In the genomic region with DNA sequence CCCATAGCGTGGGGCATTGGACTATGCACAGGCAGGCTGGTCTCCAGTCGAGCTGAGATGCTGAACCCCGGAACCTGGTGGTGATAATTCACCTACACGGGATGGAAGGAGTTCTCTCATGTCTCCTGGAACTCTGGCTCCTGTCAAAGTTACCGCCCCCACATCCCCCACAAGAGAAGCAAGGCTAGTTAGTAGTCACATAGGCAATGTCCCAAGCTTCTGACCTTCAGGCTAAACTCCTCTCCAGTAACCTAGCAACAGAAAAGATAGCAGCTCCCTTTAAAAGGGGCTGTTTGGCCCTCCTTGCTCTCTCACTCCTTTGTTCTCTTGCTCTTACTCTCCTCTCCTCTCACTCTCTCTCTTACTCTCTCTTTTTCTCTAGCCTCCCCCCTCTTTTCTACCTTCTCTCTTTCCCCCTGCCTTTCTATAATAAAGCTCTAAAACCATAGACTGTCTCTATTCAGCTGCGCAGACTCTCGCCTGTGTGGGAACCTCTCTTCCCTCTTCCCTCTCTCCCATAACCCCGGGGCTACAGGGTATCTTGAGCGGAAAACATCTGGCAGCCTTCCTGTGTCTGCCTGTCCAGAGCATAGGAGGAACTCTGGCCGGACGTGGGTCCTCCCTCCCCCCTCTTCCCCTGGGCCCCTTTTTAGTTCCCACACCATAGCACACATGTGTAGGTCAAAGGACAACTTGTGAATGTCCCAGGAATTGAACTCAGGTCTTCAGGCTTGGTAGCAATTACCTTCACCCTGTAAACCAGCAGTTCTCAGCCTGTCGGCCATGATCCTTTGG, we compare ENCODE assay signal across 23 mouse cellular contexts. TPM values are rescaled to one million over a fixed set of nuclear protein-coding genes. Genes with fewer than 3 reads are reported as not detected.
A peak's percentile ranks its signal among the peaks of the same experiment; 100 is the strongest.
DNase-seq lines count a peak whose midpoint lies in the region; ATAC-seq and TF ChIP-seq lines count a peak whose summit lies in the region.
"Had no signal": no experiment of that assay in that cellular context is flagged by ENCODE, and none has a peak within 500 bp of the region (broad histone marks: within the 10 kb centered on the region; RNA-seq: fewer than 3 reads in every experiment).

No protein-coding gene starts in this region.

- no peaks in the 10 kb centered on the region for H3K9me3 ChIP-seq in intestine, embryonic 14.5 days (ENCODE audit: control insufficient read depth, low read length)
- no peaks in the 10 kb centered on the region for H3K9me3 ChIP-seq in intestine, postnatal 0 days (ENCODE audit: control insufficient read depth)
- no peaks in the 10 kb centered on the region for H3K9me3 ChIP-seq in heart, embryonic 13.5 days
- H3K9me3 ChIP-seq: limb, embryonic 15.5 days; megakaryocyte, embryonic 14.5 days; neural tube, embryonic 15.5 days had no signal

- TF ChIP-seq POLR2A in heart, adult 2 months (IDR thresholded peaks at IDR 0.05; ENCODE audit: insufficient read depth, low read depth, low read length) = no peak

- H3K79me2 ChIP-seq in heart, adult 2 months (replicated peaks; ENCODE audit: control insufficient read depth, insufficient read depth, low read length) = no peaks in the 10 kb centered on the region

- intact Hi-C loops in heart, adult 2 months (cut with DNase I) = no loop called here
- intact Hi-C loops in heart, postnatal 36 days (cut with DNase I) = no loop called here

- 30% methylated on average over 12 of the region's 12 CpGs for WGBS in heart, adult 2 months
- WGBS in intestine, embryonic 14.5 days = 42% methylated on average over 12 of the region's 12 CpGs
- 53% methylated on average over 12 of the region's 12 CpGs for WGBS in intestine, postnatal 0 days
- 30% methylated on average over 12 of the region's 12 CpGs for whole genome bisulfite sequencing in heart, embryonic 13.5 days

- H3K36me3 ChIP-seq in heart, adult 2 months (ENCODE audit: control insufficient read depth, insufficient read depth, low read length) = no peaks in the 10 kb centered on the region
- no peaks in the 10 kb centered on the region for H3K36me3 ChIP-seq in intestine, embryonic 14.5 days (ENCODE audit: control insufficient read depth, insufficient read depth, low read length)
- H3K36me3 ChIP-seq in intestine, postnatal 0 days (ENCODE audit: control insufficient read depth, insufficient read depth) = no peaks in the 10 kb centered on the region
- no peaks in the 10 kb centered on the region for H3K36me3 ChIP-seq in heart, embryonic 13.5 days
- H3K36me3 ChIP-seq: limb, embryonic 15.5 days; neural tube, embryonic 15.5 days had no signal

- 0 out of 2 replicates have a peak, but pooled peaks cover 1% of the 10 kb centered on the region for H3K4me1 ChIP-seq in heart, adult 2 months (ENCODE audit: control insufficient read depth, insufficient read depth, low read length)
- H3K4me1 ChIP-seq in intestine, embryonic 14.5 days (replicated peaks; ENCODE audit: control insufficient read depth, insufficient read depth, low read length) = no peaks in the 10 kb centered on the region
- H3K4me1 ChIP-seq in intestine, postnatal 0 days (replicated peaks; ENCODE audit: control insufficient read depth, insufficient read depth, low read length) = no peaks in the 10 kb centered on the region
- peaks cover 42% of the 10 kb centered on the region for H3K4me1 ChIP-seq in heart, embryonic 13.5 days
- H3K4me1 ChIP-seq: limb, embryonic 15.5 days had no signal

- no peak overlapping the region for H3K4me3 ChIP-seq in heart, adult 2 months
- no peak overlapping the region for H3K4me3 ChIP-seq in intestine, embryonic 14.5 days (ENCODE audit: low read depth, low read length)
- no peak overlapping the region for H3K4me3 ChIP-seq in intestine, postnatal 0 days (ENCODE audit: low read depth, low read length)
- H3K4me3 ChIP-seq in heart, embryonic 13.5 days = no peak overlapping the region
- H3K4me3 ChIP-seq: gastrocnemius, adult 2 months; limb, embryonic 15.5 days; megakaryocyte, embryonic 14.5 days; neural tube, embryonic 15.5 days had no signal

- TF ChIP-seq EP300 in heart, adult 2 months (IDR thresholded peaks at IDR 0.05; ENCODE audit: insufficient read depth, low read depth, low read length) = no peak

- no peak for DNase-seq in heart, adult 2 months
- DNase-seq in heart, postnatal 36 days = no peak
- DNase-seq in intestine, embryonic 14.5 days (ENCODE audit: low spot score) = no peak
- DNase-seq in adipocyte (ENCODE audit: low spot score) = peak; percentile 45
- no peak for DNase-seq in yolk sac, embryonic 10.5 days (ENCODE audit: low spot score)
- DNase-seq in thymus, adult 18-20 months = no peak
- DNase-seq: B cell, adult 2 months; cerebellum, adult 2 months; forebrain, postnatal 0 days; gastrocnemius, adult 2 months; liver, postnatal 0 days; lung, postnatal 14 days; thymus, postnatal 36 days had no signal

- no peak for ATAC-seq in intestine, embryonic 14.5 days (replicated peaks; ENCODE audit: low FRiP score, low TSS enrichment, low read depth)
- no peak for ATAC-seq in intestine, postnatal 0 days
- ATAC-seq in heart, embryonic 13.5 days (ENCODE audit: extremely low read depth, insufficient number of reproducible peaks, low FRiP score, low TSS enrichment) = peak; percentile 14; the same call in 1 of the 2 replicates
- ATAC-seq: forebrain, postnatal 0 days; liver, postnatal 0 days; midbrain, embryonic 16.5 days had no signal

- no peak overlapping the region for H3K9ac ChIP-seq in heart, adult 2 months (ENCODE audit: low read depth, low read length)
- H3K9ac ChIP-seq in intestine, embryonic 14.5 days (ENCODE audit: low read length) = no peak overlapping the region
- no peak overlapping the region for H3K9ac ChIP-seq in intestine, postnatal 0 days (ENCODE audit: low read depth, low read length)
- H3K9ac ChIP-seq in heart, embryonic 13.5 days = peak overlapping the region; percentile 52
- H3K9ac ChIP-seq: forebrain, postnatal 0 days; limb, embryonic 15.5 days; liver, postnatal 0 days; neural tube, embryonic 15.5 days had no signal

- peak overlapping the region; percentile 5; the same call in 1 of the 2 replicates for H3K27ac ChIP-seq in heart, adult 2 months
- 0 out of 2 replicates have a peak overlapping the region, but pooled peaks have one; percentile 11 for H3K27ac ChIP-seq in intestine, embryonic 14.5 days (ENCODE audit: low read depth)
- H3K27ac ChIP-seq in intestine, postnatal 0 days (ENCODE audit: low read depth, low read length) = no peak overlapping the region
- peak overlapping the region; percentile 62 for H3K27ac ChIP-seq in heart, embryonic 13.5 days (replicated peaks)
- H3K27ac ChIP-seq: gastrocnemius, adult 2 months; limb, embryonic 15.5 days; neural tube, embryonic 15.5 days had no signal

- H3K4me2 ChIP-seq in intestine, embryonic 14.5 days (ENCODE audit: low read length) = no peak overlapping the region
- H3K4me2 ChIP-seq in intestine, postnatal 0 days (replicated peaks; ENCODE audit: low read depth) = no peak overlapping the region
- no peak overlapping the region for H3K4me2 ChIP-seq in heart, embryonic 13.5 days
- H3K4me2 ChIP-seq: limb, embryonic 15.5 days; neural tube, embryonic 15.5 days had no signal

- H3K27me3 ChIP-seq in heart, adult 2 months (ENCODE audit: control insufficient read depth, insufficient read depth, low read length) = no peaks in the 10 kb centered on the region
- no peaks in the 10 kb centered on the region for H3K27me3 ChIP-seq in intestine, embryonic 14.5 days (replicated peaks; ENCODE audit: control insufficient read depth, insufficient read depth, low read length)
- H3K27me3 ChIP-seq in intestine, postnatal 0 days (replicated peaks; ENCODE audit: control insufficient read depth, insufficient read depth, low read length) = no peaks in the 10 kb centered on the region
- no peaks in the 10 kb centered on the region for H3K27me3 ChIP-seq in heart, embryonic 13.5 days (replicated peaks)
- H3K27me3 ChIP-seq: limb, embryonic 15.5 days had no signal

- no peak for TF ChIP-seq CTCF in heart, adult 2 months (IDR thresholded peaks at IDR 0.05)
- TF ChIP-seq CTCF in intestine, postnatal 0 days (IDR thresholded peaks at IDR 0.05; ENCODE audit: low read depth) = no peak

RNA-seq across cellular contexts. Expression of gene Rhbdf2, which starts 3.5 kb away (rescaled TPM):
- total RNA-seq in heart, adult 2 months (2021) = 10 to 100 TPM; 10.8 to 11.2 TPM
- polyA plus RNA-seq in heart, adult 2 months (2012; rRNA removed) = 19.2 and 22.3 TPM in 2 replicates
- 10 to 100 TPM; 10.3 to 15.3 TPM for total RNA-seq in heart, postnatal 36 days (2021)
- 5.7 and 5.9 TPM in 2 replicates for polyA plus RNA-seq in intestine, embryonic 14.5 days (2014; fragmentation: Nextera tagmentation; extraction: Ambion mirVana)
- 7.6 and 8.4 TPM in 2 replicates for polyA plus RNA-seq in intestine, postnatal 0 days (2015; fragmentation: Nextera tagmentation; extraction: Ambion mirVana)
- 7.2 and 8.0 TPM in 2 replicates for polyA plus RNA-seq in heart, embryonic 13.5 days (2015; fragmentation: Nextera tagmentation; extraction: Ambion mirVana)

RNA-seq across cellular contexts. Expression of gene Prcd, which starts 23.0 kb away (rescaled TPM):
- 1 to 10 TPM; 1.1 to 1.3 TPM for total RNA-seq in heart, adult 2 months (2021)
- polyA plus RNA-seq in heart, adult 2 months (2012; rRNA removed) = 0.76 and 1.1 TPM in 2 replicates
- total RNA-seq in heart, postnatal 36 days (2021) = 1 to 10 TPM in 1 of 2 experiments, under 1 TPM in 1; 0.97 to 1.8 TPM
- 0.75 and 1.8 TPM in 2 replicates for polyA plus RNA-seq in intestine, embryonic 14.5 days (2014; fragmentation: Nextera tagmentation; extraction: Ambion mirVana)
- polyA plus RNA-seq in intestine, postnatal 0 days (2015; fragmentation: Nextera tagmentation; extraction: Ambion mirVana) = 0.84 and 1.1 TPM in 2 replicates
- polyA plus RNA-seq in heart, embryonic 13.5 days (2015; fragmentation: Nextera tagmentation; extraction: Ambion mirVana) = 0.51 and 0.93 TPM in 2 replicates
- total RNA-seq: granulocyte monocyte progenitor cell, adult 5-6 weeks had no signal

RNA-seq across cellular contexts. Expression of gene Cygb, which starts 23.7 kb away (rescaled TPM):
- 10 to 100 TPM; 42.5 to 50.3 TPM for total RNA-seq in heart, adult 2 months (2021)
- 55.0 and 66.1 TPM in 2 replicates for polyA plus RNA-seq in heart, adult 2 months (2012; rRNA removed)
- total RNA-seq in heart, postnatal 36 days (2021) = 10 to 100 TPM; 39.8 to 50.8 TPM
- 14.5 and 16.4 TPM in 2 replicates for polyA plus RNA-seq in intestine, embryonic 14.5 days (2014; fragmentation: Nextera tagmentation; extraction: Ambion mirVana)
- 17.5 and 20.2 TPM in 2 replicates for polyA plus RNA-seq in intestine, postnatal 0 days (2015; fragmentation: Nextera tagmentation; extraction: Ambion mirVana)
- polyA plus RNA-seq in heart, embryonic 13.5 days (2015; fragmentation: Nextera tagmentation; extraction: Ambion mirVana) = 2.6 TPM in 2 replicates
- total RNA-seq: granulocyte monocyte progenitor cell, adult 5-6 weeks had no signal

RNA-seq across cellular contexts. Expression of gene Aanat, which starts 44.1 kb away (rescaled TPM):
- not detected for total RNA-seq in heart, adult 2 months (2021)
- polyA plus RNA-seq in heart, adult 2 months (2012; rRNA removed) = not detected in 2 replicates
- total RNA-seq in heart, postnatal 36 days (2021) = not detected
- not detected in 2 replicates for polyA plus RNA-seq in intestine, embryonic 14.5 days (2014; fragmentation: Nextera tagmentation; extraction: Ambion mirVana)
- polyA plus RNA-seq in intestine, postnatal 0 days (2015; fragmentation: Nextera tagmentation; extraction: Ambion mirVana) = not detected in 2 replicates
- not detected in 2 replicates for polyA plus RNA-seq in heart, embryonic 13.5 days (2015; fragmentation: Nextera tagmentation; extraction: Ambion mirVana)
- total RNA-seq: adrenal gland, postnatal 4 days; gastrocnemius, adult 2 months; granulocyte monocyte progenitor cell, adult 5-6 weeks had no signal
- polyA plus RNA-seq: embryonic facial prominence, embryonic 14.5 days; kidney, embryonic 14.5 days; limb, embryonic 15.5 days; liver, postnatal 0 days had no signal

RNA-seq across cellular contexts. Expression of gene Ube2o, which starts 49.1 kb away (rescaled TPM):
- total RNA-seq in heart, adult 2 months (2021) = 10 to 100 TPM; 24.8 to 36.3 TPM
- 22.6 and 26.4 TPM in 2 replicates for polyA plus RNA-seq in heart, adult 2 months (2012; rRNA removed)
- 10 to 100 TPM; 28.5 to 29.7 TPM for total RNA-seq in heart, postnatal 36 days (2021)
- polyA plus RNA-seq in intestine, embryonic 14.5 days (2014; fragmentation: Nextera tagmentation; extraction: Ambion mirVana) = 9.7 and 9.8 TPM in 2 replicates
- polyA plus RNA-seq in intestine, postnatal 0 days (2015; fragmentation: Nextera tagmentation; extraction: Ambion mirVana) = 3.7 and 4.8 TPM in 2 replicates
- 7.9 and 8.3 TPM in 2 replicates for polyA plus RNA-seq in heart, embryonic 13.5 days (2015; fragmentation: Nextera tagmentation; extraction: Ambion mirVana)
